Mouse (Mus musculus) heart, embryonic 11.5 days (tissue): ENCODE measurements at regions not wholly inside any gene's neighbourhood (a gene's known extent, or its start where the extent isn't known, plus 50 kb on each side); places are given as distances from the start of the nearest gene placed in this dataset.

Experiments
- ATAC-seq: fragments of 200-750 bp; cut with Nextera tagmentation; replicated peaks from 2 replicates; pipeline ENCODE4 v1.8.0; 2017; ENCODE audit warnings: moderate library complexity; ENCODE audit not compliant: insufficient number of reproducible peaks, low FRiP score, low TSS enrichment
- H3K27ac ChIP-seq: fragments of 300-500 bp; sonication (generic); 2 replicates; pipeline ENCODE4 v1.5.1; 2014; ENCODE audit warnings: mild to moderate bottlenecking, low read depth, low read length
- H3K27me3 ChIP-seq: fragments of 300-500 bp; sonication (generic); 2 replicates; pipeline ENCODE4 v1.6.1; 2014; ENCODE audit warnings: mild to moderate bottlenecking, low read length, mixed read lengths; ENCODE audit not compliant: control insufficient read depth, insufficient read depth
- H3K36me3 ChIP-seq: fragments of 300-500 bp; sonication (generic); 2 replicates; pipeline ENCODE4 v1.6.1; 2014; ENCODE audit warnings: mild to moderate bottlenecking, low read length, moderate library complexity, mixed read lengths; ENCODE audit not compliant: control insufficient read depth, insufficient read depth
- H3K4me1 ChIP-seq: fragments of 300-500 bp; sonication (generic); 2 replicates; pipeline ENCODE4 v1.6.1; 2014; ENCODE audit warnings: low read length; ENCODE audit not compliant: control insufficient read depth, insufficient read depth
- H3K4me2 ChIP-seq: fragments of 300-500 bp; sonication (generic); 2 replicates; pipeline ENCODE4 v1.6.1; 2014; ENCODE audit warnings: mild to moderate bottlenecking, moderate library complexity
- H3K4me3 ChIP-seq: fragments of 300-500 bp; sonication (generic); 2 replicates; pipeline ENCODE4 v1.5.1; 2014; ENCODE audit warnings: low read depth, low read length
- H3K9ac ChIP-seq: fragments of 300-500 bp; sonication (generic); 2 replicates; pipeline ENCODE4 v1.6.1; 2014; ENCODE audit warnings: mild to moderate bottlenecking, low read depth, low read length, moderate library complexity
- H3K9me3 ChIP-seq: fragments of 300-500 bp; sonication (generic); replicated peaks from 2 replicates; pipeline ENCODE4 v1.6.1; 2016; ENCODE audit warnings: low read length; ENCODE audit not compliant: control insufficient read depth
- WGBS: fragments of 180-500 bp; shearing (Covaris S2); extraction: QIAGEN DNeasy Blood & Tissue Kit; methylation state at CpG from one replicate; pipeline ENCODE4 v1.1.7; 2014; ENCODE audit not compliant: insufficient replicate concordance; 5-methylcytosine and 5-hydroxymethylcytosine counted together

DNA sequence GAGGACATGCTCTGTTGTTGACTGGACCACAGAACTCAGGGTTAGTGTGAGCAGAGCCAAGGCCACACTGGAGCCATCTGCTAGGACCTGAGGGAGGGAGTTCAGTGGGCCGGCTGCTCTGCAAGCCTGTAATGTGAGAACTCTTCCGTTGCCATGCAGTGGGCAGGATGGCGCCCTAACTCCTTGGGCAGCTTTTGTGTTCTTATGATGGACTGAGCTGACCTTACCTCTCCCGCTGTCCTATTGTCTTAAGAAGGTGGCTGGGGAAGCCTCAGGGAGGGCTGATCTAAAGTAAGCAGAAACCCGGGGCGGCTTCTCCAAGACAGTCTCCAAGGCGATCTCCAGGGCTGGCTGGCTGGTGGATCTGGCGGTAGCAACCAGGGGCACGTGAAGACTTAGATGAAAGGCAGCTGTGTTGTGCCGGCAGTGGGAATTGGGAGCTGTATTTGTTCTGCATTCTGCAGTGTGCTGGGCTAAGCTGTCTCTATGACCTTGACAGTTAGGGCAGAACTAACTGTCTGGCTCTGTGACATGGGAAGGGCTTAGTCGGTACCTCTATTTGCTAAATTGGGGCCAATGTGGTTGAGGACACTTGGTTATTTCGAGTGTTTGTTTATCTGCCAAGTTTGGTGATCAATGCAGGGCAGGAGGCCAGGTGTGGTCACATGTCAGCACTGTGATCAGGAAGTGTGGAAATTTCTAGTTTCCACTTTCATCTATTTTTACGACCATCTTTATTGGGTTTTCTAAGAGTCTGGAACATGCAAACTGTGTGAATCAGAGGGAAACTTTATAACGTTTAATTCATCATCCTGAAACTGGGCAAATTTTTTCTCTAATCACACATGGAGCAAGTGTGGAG is 843.1 kb upstream of the Car8 start:
- 0 out of 2 replicates have a peak overlapping the region, but pooled peaks have one; percentile 39 for H3K9ac ChIP-seq
- H3K27me3 ChIP-seq: no peaks in the 10 kb centered on the region
- 43% methylated on average over 14 of the region's 14 CpGs for WGBS
- peak overlapping the region; percentile 25; the same call in 1 of the 2 replicates for H3K27ac ChIP-seq
- H3K4me3 ChIP-seq: no peak overlapping the region
- H3K36me3 ChIP-seq: no peaks in the 10 kb centered on the region
- 0 out of 2 replicates have a peak overlapping the region, but pooled peaks have one; percentile 5 for H3K4me2 ChIP-seq
- 0 out of 2 replicates have a peak, but pooled peaks have one; percentile 17 for ATAC-seq
- H3K9me3 ChIP-seq: no peaks in the 10 kb centered on the region
- H3K4me1 ChIP-seq: peaks cover 23% of the 10 kb centered on the region

GRCm38 (mm10) chr4:9080821-9081493 is 842.1 kb upstream of the Car8 start:
- no peak overlapping the region for H3K4me3 ChIP-seq
- no peak overlapping the region for H3K4me2 ChIP-seq
- no peak overlapping the region for H3K9ac ChIP-seq
- peaks cover 23% of the 10 kb centered on the region for H3K4me1 ChIP-seq
- ATAC-seq: no peak
- H3K36me3 ChIP-seq: no peaks in the 10 kb centered on the region
- no peaks in the 10 kb centered on the region for H3K9me3 ChIP-seq
- H3K27ac ChIP-seq: 0 out of 2 replicates have a peak overlapping the region, but pooled peaks have one; percentile 25
- no peaks in the 10 kb centered on the region for H3K27me3 ChIP-seq
- WGBS: 51% methylated on average over 15 of the region's 15 CpGs

DNA sequence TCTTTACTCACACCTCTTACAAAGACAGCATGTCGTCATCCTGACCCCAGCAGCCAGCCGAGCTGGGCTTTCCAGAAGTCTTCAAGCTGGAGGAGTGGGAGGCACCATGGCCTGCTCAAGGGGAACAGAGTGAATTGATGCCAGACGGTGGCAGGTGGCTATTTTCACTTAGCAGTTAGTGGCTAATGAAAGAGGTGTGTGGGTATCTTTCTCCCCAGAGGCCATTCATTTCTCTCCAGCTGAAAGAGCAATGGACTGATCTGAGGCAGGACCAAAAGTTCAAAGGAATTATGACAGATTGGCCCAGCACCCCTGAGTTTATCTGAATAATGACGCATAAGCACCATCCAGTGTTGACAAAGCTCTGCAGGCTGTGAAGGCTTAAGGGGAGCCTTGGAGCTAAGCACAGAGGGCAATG is 841.0 kb upstream of the Car8 start:
- no peaks in the 10 kb centered on the region for H3K36me3 ChIP-seq
- H3K4me1 ChIP-seq: peaks cover 23% of the 10 kb centered on the region
- peak; percentile 56; the same call in 1 of the 2 replicates for ATAC-seq
- 0 out of 2 replicates have a peak overlapping the region, but pooled peaks have one; percentile 15 for H3K27ac ChIP-seq
- no peak overlapping the region for H3K9ac ChIP-seq
- H3K4me2 ChIP-seq: no peak overlapping the region; the same call in 1 of the 2 replicates
- WGBS: 15% methylated on average over 4 of the region's 4 CpGs
- no peaks in the 10 kb centered on the region for H3K9me3 ChIP-seq
- H3K4me3 ChIP-seq: no peak overlapping the region
- H3K27me3 ChIP-seq: no peaks in the 10 kb centered on the region

DNA sequence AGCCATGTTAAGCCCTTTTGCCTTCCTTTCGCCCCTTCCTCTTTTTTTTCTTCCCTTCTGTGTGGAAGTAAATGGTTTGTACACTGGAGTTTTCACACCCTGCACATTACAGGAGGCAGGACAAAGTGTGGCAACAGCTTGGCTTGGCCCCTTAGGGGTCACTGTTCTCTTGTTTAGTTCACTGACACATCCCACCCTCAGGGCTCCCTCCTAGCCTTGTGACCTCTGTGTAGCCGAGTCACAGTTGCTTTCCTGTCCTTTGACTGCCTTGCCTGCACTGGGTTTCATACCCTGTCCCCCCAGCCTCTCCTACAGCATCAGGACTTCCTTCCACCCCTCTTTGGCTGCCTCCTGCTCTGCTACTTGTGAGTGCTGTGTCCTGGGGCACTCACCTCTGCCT is 835.6 kb upstream of the Car8 start:
- H3K4me1 ChIP-seq: 0 out of 2 replicates have a peak, but pooled peaks cover under 1% of the 10 kb centered on the region
- 0 out of 2 replicates have a peak overlapping the region, but pooled peaks have one; percentile 10 for H3K9ac ChIP-seq
- ATAC-seq: no peak
- H3K27ac ChIP-seq: no peak overlapping the region
- H3K27me3 ChIP-seq: 0 out of 2 replicates have a peak, but pooled peaks cover 3% of the 10 kb centered on the region
- 45% methylated on average over 2 of the region's 2 CpGs for WGBS
- H3K9me3 ChIP-seq: no peaks in the 10 kb centered on the region
- H3K36me3 ChIP-seq: no peaks in the 10 kb centered on the region
- no peak overlapping the region for H3K4me3 ChIP-seq
- H3K4me2 ChIP-seq: no peak overlapping the region

DNA sequence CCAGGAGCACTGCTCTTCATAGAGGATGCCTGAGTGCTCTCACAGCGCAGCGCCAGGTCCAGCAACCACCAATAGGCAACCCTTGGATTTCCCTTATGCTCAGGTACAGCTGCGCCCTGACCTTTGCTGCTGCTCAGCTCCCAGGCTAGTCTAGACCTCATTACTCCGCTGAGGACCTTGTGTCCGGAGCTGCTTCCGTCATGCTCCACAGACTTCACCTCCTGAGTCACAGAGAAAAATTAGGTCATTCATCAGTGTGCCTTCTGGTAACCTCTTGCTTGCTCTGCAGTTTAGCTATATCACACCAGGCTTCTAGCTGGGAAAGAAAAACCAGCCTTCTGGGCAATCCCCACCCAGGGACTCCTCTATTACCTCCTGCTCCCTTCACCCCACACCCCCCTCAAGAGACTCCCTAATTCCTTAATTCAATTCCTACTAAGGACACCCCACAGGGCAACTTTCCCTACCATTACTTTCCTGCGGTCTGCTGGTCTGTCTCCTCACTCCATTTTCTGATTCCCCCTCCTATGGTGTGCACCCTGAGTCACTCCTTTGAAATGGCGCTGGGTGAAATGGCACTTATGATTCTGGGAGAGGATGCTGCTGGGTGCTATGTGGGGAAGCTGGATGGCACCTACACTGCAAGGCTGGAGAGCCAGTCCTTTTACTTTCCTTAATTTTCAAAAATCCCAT is 835.0 kb upstream of the Car8 start:
- Histone ChIP-seq H3K4me2 (no peak overlapping the region), H3K36me3 (no peaks in the 10 kb centered on the region), H3K4me1 (no peaks in the 10 kb centered on the region), H3K9me3 (no peaks in the 10 kb centered on the region), H3K9ac (no peak overlapping the region), H3K27ac (no peak overlapping the region), H3K27me3 (0 out of 2 replicates have a peak, but pooled peaks cover 3% of the 10 kb centered on the region), H3K4me3 (no peak overlapping the region)
- ATAC-seq: no peak
- 69% methylated on average over 8 of the region's 8 CpGs for WGBS

DNA sequence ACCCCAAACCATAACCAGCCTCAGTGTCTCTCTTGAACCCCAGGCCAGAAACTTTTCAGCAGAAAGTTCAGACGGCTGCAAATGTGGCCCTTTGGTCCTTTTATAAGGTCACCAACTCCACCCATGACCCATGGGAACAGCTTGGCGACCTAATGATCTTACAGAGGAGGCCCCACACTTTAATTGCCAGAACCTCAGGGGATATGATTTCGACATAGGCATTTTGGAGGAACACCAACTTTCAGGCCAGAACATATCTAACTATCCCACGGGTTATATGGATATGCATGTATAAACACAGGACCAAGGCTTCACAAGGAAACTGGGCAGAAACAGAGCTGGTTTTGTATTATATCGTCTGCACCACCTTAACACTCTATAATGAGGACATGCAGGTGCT is 833.5 kb upstream of the Car8 start:
- Histone ChIP-seq H3K4me3 (no peak overlapping the region), H3K4me2 (no peak overlapping the region), H3K9me3 (no peaks in the 10 kb centered on the region), H3K9ac (no peak overlapping the region), H3K36me3 (no peaks in the 10 kb centered on the region), H3K4me1 (no peaks in the 10 kb centered on the region; the same call in 1 of the 2 replicates), H3K27me3 (0 out of 2 replicates have a peak, but pooled peaks cover 3% of the 10 kb centered on the region), H3K27ac (no peak overlapping the region)
- ATAC-seq: no peak
- WGBS: 63% methylated on average over 5 of the region's 5 CpGs

- WGBS: 47% methylated on average over 2 of the region's 2 CpGs
- no peak overlapping the region for H3K4me2 ChIP-seq
- no peaks in the 10 kb centered on the region; the same call in 1 of the 2 replicates for H3K4me1 ChIP-seq
- H3K9ac ChIP-seq: no peak overlapping the region
- H3K27ac ChIP-seq: peak overlapping the region; percentile 22; the same call in 1 of the 2 replicates
- H3K4me3 ChIP-seq: no peak overlapping the region
- H3K27me3 ChIP-seq: no peaks in the 10 kb centered on the region
- no peaks in the 10 kb centered on the region for H3K36me3 ChIP-seq
- no peaks in the 10 kb centered on the region for H3K9me3 ChIP-seq
- no peak for ATAC-seq
Observed at GRCm38 (mm10) chr4:9067874-9068273, 829.0 kb upstream of the Car8 start.
